Mouse (Mus musculus): ENCODE measurements around the gene Tfap2b. TPM values are rescaled to one million over a fixed set of nuclear protein-coding genes. Genes with fewer than 3 reads are reported as not detected.

The Tfap2b gene
- not detected in 2 replicates for polyA plus RNA-seq (2012; rRNA removed; ENCODE audit: low replicate concordance)

GRCm38 (mm10) chr1:19208641-19209358 is at the start of gene Tfap2b:
TSS of gene Tfap2b (plus strand) at chr1:19208914.

Other genes with a start within 250 kb of the Tfap2b start
- not detected in 2 replicates for gene Tfap2d, start 105.9 kb upstream of the Tfap2b start, polyA plus RNA-seq (2012; rRNA removed; ENCODE audit: low replicate concordance)